Mouse (Mus musculus): Measurements from ENCODE around the gene Qsox1.

Qsox1 gene

DNA sequence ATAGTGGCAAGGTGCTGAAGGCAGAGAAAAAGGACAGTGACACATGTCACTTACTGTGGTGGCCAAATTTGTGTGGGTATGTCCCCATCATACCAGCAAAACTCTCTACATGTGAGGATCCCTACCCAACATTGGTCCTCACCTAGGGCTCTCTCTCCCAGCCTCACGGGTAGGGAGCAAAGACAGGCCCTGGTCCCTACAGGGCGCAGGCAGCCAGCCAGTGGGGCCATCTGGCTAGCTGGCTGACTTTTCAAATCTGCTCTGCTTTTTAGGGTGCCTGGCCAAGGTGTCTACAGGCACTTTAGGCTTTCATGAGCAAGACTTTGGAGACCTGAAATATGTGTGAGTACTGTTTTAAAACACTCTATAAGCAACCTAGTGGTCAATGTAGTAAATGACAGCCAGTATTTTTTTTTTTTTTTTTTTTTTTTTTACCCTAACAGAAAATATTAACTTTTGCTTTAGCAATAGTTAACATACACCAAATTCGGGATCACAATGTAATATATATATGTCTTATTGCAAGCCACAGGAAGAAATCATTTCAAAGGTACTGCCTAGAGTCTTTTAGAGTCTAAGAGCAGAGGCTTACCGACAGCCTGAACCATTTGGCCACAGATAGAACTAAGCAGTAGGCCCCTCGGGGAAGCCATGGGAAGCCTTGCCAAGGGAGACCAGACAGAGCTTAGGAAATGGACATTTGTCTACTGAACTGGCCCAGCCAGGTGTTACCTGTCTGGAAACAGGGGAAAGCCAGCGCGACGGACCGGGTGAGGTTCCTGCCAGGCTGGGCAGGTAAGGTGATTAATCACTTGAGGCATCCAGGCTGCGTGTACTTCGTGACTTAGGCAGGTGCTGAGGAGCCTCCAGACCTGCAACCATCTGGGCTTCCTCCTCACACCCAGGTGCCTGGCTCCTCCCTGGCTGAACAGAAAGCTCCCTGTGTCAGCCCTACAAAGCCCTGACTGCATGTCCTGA, 11.4 kb downstream of the Qsox1 start:
- in situ Hi-C loops (cut with MseI, MboI): no loop called here

DNA sequence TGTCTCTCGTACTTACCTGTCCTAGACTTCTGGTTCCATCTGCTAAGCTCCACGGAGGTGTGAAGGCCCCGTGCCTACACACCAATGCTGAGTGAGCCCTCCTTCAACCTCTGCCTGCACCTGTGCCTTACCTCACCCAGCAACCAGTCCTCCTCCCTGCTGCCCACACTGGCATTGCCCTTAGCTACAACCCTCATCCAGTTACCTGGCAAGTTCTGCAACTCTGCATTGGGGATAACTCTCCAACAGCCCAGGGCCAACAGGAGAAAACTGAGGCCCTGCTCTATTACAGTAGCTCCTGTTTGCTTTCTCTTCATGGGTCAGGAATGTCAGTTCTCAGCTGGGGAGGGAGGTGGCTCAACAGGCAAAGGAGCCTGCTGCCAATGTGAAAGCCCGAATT, 14.7 kb downstream of the Qsox1 start:
- in situ Hi-C loops (cut with MseI, MboI): no loop called here

DNA sequence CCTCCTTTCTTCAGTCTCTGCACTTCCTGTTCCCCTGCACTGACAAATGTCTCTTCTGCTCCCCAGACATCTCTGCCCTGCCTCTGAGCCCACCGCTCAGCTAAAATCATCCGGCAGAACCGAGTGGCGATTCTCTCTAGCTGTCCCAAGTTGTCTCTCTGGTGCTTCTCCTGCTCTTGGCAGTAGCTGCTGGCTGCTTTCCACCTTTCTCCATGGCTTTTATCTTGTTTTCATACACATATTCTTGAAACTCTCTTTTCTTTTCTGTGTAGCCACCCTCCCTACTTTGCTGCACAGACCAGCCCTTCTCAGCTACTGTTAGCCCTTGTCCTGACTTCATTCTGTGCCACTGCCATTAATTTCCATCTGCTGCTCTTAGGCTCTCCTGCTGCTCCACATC, 15.3 kb downstream of the Qsox1 start:
- in situ Hi-C loops (cut with MseI, MboI): no loop called here

DNA sequence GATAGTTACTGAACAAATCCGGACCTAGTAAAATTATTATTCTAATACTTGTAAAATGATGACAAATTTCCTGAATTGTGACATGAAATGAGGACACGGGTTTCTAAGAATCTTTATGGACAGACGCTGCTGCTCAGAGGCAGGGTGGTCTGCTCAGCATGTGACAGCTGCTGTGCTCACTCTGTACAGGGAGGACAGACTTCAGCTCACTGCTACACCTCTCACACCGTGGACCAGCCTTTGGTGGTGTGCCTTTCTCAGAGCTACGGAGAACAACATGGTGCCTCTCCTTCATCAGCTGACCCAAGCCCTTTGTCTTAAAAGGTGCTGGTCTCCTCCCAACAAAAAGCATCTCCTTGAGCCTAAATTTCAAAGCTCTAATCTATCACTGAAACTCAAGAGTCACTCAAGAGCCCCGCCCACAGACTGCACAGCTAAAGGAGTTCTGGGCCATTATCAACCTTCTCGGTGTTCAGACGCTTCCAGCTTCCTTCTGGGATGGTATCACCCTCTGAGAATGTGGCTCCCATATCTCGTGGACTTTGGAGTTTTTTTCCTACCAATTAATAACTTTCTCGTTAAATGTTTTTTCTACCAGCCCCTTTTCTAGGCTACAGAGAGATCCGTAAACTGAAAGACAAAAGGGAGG, 15.8 kb downstream of the Qsox1 start:
- in situ Hi-C loops (cut with MseI, MboI): no loop called here

DNA sequence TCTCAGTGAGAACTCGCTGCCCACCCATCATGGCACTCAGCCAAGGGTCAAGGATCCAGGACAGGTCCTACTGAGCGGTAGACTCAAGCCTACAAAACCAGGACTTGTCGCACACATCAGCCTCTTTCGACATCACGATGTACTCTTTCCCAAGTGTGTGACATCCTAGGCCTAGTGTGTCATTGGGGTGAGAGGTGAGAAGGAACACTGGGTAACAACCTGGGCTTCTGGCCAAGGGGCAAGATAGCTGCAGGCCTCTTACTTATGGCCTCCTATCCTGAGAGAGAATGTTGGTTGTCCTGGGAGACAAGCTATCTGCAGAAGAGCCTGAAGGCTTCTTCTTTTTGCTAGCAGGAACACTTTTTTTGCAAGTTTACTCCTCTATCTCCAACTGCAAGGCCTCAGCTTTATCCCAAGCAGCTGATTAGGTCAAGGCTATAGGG, 16.9 kb downstream of the Qsox1 start:
- in situ Hi-C loops (cut with MseI, MboI): no loop called here

DNA sequence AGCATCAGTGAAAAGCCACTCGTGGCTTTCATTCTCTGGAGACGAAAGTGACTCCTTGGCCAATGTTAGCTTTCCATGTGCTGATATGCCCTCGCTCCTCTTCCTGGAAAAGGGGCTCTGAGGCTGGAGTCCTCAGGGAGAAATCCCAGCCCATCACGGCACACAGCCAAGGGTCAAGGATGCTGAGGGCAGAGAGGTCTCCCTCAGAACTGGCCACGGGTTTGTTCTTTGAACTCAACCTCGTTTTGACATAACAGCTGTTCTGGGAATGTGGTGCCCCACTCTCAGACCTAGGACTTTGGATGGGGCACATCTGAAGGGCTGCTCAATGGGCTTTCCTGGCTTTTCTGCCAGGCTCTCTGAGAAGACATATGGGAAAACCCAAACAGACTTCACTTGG, 17.8 kb downstream of the Qsox1 start:
- in situ Hi-C loops (cut with MseI, MboI): no loop called here

DNA sequence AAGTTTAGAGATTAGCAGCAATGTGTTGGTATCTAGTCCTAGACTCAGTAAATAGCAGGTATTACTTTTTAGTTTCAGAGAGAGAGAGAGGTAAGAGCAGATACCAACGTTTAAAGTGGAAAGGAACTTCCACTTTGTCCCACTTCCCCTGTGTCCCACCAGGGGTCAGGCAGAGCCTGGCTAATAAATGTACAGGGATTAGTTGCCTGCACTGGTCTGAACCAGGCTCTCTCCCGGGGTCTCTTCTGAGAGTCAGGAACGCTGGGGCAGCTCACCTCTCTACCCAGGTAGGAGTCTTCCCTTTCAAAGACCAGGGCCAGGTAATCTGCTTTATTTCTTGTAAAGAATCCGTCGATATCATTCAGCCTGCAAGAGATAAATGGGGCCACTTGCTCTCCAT, 20.8 kb downstream of the Qsox1 start:
- in situ Hi-C loops (cut with MseI, MboI): no loop called here

DNA sequence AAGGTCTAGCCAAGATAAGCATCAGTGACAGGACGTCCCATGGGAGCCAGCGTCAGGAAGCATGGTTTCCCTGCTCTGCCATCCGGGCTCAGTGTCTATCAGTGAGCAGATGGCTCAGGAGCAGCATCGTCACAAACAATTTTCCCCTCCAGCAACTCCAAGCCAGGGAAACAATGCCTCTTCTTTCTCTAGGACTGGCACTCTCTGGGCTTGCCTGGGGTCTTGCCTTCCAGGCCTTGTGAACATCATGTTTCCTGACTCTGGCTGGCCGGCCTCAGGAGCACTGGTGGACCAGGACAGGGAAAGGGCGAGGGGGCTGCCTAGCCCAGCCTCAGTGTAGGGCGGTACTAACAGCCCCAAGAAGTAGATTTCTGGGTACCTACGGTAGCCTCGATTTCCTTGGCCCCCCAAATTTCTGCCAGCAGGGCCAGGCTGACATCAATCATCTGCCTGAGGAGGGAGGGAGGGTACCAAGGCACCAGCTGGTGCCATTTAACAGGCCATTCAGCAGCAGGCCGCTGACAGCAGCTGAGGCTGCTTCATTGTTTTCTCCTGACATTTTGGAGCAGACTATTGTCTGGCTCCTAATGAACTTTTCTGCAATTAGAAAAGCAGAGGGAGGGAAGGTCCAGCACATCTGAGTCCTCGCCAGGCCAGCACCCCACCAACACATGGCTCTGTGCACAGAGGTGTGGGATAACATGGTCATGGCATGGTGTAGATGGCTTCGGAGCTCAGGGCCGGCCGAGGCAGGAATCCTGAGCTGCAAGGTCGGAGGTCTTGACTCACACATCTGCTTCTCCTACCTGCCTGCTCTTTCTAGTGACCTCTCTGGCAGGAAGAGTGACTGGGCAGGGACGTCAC, 22.3 kb downstream of the Qsox1 start:
- in situ Hi-C loops (cut with MseI, MboI): no loop called here

DNA sequence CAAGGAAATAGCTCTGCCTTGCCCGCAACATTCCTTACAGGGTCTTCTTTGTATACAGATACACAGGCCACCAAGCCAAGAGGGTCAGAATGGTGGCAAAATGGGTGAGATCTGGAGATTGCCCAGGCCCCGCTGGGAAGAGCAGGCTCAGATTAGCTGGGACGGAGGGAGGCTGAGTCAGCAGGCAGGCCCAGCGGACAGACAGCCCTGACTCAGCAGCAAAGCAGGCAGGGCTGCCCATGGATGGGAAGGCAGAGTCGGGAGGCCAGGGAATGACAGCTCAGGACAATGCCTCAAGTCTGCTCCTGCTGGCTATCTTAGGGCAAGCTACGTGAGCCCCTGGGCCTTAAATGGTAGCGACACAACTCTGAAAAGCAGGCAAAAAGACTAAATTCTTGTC, 26.8 kb downstream of the Qsox1 start:
- in situ Hi-C loops (cut with MseI, MboI): loop anchor here (10.0 kb wide), 1 partner anchor 211 kb away; no protein-coding TSS in a partner anchor

DNA sequence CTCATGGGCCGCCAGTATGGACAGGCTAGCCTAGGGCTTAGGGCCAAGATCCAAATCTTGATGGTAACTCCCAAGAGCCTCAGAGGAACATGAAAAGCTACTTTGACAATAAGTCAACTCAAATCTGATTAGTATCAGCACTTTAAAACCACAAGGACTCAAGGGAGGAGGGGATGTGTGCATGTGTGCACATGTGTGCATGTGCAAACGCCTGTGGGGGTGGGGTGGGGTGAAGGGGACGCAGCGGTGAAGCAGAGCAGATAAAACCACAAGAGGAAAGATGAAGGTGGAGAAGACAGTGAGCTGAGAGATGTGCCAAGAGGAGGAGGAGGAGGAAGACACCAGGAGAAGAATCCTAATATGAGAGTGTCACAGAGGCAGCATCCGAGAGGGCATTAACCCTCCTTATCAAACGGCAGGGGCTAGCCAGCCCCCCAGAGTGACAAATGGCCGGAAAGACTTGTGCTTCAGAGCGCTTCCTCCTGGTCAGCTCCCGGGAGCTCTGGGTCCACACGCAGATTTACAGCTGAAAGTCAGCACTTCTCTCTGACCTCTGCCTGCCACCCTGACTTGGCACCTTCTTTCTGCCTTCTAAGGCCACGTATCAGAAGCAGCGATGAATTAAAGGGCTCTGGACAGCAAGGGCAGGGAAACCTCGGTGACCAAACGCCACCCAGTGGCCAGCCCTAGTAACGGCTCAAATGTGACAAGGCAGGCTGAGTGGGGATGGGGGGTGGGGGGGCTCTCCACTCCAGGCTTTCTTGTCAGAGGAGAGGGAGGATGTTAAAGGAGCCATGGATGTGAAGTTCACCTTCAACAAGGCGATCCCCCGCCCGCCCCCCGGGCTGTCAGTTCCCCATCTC, 28.1 kb downstream of the Qsox1 start:
- in situ Hi-C loops (cut with MseI, MboI): loop anchor here (10.0 kb wide), 1 partner anchor 210 kb away; no protein-coding TSS in a partner anchor

DNA sequence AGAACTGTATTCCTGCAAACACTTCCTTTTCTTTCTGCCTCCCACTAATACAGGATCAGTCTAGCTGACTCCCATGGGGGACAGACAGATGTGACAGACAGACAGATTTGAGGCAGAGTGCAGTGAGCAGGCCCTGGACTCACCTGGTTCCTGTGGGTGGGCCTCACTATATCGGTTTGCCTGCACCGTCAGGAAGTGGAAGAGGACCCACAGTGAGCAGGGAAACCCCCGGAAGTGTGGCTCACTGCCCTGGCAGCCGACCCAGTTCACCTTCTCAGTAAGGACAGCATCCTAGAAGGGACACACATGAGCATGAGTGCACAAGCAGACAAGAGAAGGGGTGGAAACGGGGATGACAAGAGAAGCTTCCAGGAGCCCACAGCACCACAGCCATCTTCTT, 30.3 kb downstream of the Qsox1 start:
- in situ Hi-C loops (cut with MseI, MboI): loop anchor here (10.0 kb wide), 1 partner anchor 208 kb away; no protein-coding TSS in a partner anchor

DNA sequence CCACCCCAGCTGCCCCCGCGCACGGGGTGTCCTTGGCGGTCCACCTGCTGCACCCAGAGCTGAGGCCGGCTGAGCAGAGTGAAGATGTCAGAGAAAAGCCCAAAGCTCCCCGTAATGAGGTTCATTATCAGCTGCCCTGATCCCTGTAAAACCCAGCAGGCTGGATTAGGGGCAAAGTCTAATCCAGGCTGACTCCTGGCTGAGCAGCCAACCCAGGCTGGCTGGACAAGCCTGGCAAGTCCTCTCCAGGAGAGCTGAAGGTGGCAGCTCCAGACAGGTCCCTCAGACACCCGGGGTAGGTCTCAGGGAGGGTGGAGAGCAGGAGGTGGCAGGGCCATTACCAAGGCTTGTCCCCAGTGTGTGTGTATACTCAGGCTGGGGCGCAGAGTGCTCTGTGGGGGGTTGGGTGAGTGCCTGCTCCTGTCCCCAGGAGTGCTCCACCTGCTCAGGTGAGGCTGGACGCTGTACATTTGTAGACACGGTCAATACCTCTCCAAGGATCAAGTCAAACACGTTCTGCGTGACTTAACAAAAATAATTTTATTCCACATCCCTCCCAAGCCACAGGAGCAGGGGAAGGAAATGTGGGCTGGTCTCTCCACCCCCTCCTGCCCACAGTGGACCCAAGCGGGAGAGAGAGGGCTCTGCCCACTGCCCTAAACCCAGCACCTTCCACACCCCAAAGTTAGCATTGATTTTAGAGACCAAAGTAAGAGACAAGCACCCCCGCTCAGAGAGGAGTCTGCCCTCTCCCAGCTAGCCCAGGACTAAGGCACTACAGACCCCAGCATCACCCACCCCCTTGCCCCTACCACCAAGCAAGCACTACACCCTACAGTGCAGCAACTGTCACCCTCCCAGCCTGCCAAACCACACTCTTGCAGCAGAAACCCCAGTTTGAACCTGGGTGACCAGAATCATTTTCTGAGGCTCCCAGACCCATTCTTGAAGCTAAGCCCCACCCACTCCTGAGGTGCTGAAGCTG, 34.8 kb downstream of the Qsox1 start:
- in situ Hi-C loops (cut with MseI, MboI): no loop called here

DNA sequence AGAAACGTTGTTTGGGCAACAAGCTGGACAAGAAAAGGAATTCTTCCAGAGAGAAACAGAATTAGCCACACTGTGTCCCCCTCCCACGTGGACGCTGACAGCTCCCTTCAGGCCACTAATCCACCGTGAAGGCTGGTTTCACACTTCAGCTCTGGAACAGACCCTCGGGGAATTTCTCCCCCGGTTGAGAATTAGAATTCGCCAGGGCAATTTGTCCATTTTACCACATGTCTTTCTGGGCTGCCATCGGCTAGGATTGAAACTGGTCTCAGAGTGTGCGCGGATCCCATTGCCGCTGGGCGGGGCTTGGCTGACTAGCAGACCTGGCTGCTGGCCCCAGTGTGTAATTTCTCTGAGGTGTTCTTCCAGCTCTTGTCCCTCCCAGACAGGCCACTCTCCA, 53.5 kb downstream of the Qsox1 start:
- in situ Hi-C loops (cut with MseI, MboI): no loop called here

DNA sequence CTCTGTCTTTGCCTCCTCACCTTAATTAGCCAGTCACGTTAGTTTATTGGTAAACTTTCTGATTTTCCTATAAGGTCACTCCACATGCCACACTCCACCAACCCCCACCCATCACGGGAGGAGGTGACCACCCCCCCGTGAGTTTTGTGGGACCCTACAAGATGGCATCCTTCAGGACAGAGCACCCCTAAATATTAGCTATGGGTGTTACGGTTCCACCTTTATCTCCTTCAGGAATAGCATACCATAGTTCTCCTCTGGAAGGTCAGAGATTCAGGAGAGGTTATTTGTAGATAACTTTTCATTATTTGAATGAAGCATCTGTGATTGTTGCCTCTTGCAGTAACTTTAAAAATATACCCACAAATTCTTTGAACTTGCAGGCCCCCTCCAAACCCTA, 54.0 kb downstream of the Qsox1 start:
- in situ Hi-C loops (cut with MseI, MboI): no loop called here

DNA sequence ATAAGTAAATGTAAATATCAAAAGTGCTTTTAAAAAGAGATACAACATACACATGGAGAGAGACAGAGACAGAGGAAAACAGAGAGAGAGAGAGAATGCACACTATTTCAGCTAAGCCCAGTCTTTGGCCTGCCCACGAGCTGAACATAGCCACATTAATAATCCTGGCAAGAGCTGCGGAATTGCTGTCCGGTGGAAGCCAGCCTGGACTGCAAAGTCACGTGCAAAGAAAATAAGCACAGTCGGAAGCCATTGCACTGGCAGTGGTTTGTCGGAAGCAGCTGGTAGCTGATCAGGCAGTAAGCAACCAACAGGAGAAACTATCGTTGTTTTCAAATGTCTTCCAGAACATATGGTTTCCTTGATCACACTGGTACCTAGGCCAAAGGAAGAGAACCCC, 55.1 kb downstream of the Qsox1 start:
- in situ Hi-C loops (cut with MseI, MboI): no loop called here

DNA sequence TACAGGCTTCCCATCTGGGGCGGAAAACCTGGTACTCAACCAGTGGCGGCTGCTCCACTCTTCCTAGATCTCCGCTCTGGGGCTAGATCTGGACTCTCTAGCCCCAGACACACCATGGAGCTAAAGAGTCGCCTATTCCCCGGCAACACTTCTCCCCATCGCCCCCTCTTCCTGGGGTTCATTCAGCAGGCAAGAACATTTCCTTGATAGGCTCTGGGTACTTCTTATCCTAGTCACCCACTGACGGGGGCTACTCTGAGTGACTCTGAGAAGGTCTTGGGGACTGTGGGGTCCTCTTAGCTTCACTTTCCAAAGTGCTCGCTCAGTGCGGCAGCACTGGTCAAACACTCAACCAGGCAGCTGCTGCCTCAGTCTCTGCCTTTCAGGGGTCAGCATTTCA, 59.3 kb downstream of the Qsox1 start:
- in situ Hi-C loops (cut with MseI, MboI): no loop called here

DNA sequence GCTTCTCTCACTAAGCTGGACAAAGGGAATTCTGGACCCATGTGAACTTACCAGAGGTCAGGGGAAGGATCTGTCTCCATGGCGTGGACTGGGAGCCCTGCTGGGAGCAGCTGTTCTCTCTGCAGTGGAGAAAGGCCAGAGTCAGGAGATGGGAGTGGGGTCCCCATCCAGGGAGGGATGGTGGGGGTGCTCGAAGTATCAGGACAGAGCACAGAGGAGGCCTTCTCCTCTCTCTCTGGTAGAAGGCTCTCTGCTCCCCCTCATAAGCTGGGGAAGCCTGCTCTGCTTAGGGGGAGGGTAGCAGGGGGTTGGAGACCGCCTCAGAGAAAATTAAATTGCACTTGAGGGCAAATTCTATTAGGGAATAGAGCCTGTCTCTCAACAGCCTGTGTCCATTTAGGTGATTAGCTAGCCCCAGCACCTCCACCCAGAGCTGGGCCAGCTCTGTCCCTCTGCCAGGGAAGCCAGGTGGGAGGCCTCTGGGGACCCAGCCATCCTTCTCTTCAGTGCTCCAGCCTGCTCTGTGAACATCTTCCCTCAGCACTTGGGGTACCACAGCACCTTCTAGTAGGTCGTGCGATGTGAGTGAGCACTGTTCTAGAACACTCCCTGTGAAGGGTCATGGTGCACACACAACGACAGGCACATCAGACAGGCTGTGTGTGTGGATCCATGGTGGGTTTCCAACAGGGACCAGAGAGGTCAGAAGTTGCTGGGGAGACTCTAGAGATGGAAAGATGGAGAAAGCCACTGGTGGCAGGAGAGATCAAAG, 61.0 kb downstream of the Qsox1 start, which contains the start of gene Lhx4:
Gene Lhx4 (minus strand): TSS at position 201 of the 772 bp plus-strand sequence.
- in situ Hi-C loops (cut with MseI, MboI): no loop called here

DNA sequence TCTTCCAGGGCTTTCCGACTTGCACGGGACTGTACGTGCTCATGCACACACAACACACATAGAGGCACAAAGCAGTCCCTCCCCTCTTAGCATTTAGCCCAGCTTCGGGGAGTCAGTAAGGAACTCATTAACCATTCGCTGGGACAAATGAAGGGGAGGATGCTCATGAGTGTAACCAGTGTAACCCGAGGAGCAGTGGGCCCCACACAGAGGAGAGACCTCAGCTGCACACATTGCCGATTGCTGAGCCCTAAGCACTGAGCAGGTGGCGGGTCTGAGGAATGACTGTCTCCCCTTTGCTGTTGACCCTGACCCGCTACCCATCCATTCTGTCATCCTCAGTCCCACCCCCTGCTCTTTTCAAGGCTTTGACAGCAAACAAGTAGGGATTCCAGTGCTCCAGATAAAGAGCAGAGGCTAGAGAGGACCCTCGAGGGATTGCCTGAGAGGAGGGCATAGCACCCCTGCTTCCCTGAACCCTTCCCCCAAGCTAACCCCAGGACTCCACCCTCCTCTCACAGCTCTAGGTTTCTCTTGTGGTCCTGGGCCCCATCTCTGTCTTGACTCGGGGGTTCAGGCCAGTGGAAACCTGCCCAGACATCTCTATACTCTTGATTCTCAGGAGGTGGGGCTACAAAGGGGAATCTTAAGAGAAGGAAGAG, 62.0 kb downstream of the Qsox1 start:
- in situ Hi-C loops (cut with MseI, MboI): no loop called here
